Mouse (Mus musculus) monocyte, adult 5-6 weeks (primary cell): Measurements from ENCODE around the gene Pou5f1. TPM values are rescaled to one million over a fixed set of nuclear protein-coding genes. Genes with fewer than 3 reads are reported as not detected.
A peak's percentile ranks its signal among the peaks of the same experiment; 100 is the strongest.
"Not testable (repeated sequence)": the region's sequence is repeated elsewhere in the genome, so short reads cannot be mapped to it uniquely, and the experiment has no call there.

ENCODE experiments used
- ATAC-seq: fragments of 153-309, 156-312 bp; replicated peaks from 2 replicates; pipeline ENCODE4 v1.8.0; 2017; ENCODE audit warnings: mild to moderate bottlenecking; ENCODE audit not compliant: low TSS enrichment, insufficient number of reproducible peaks, severe bottlenecking, poor library complexity, low FRiP score
- total RNA-seq: library from RNA; stranded (forward); fragments of 200-1000, 200-491, 200-594 nt; gene quantifications from 3 replicates; pipeline ENCODE4 v1.2.3, GENCODE M21; 2017

Pou5f1 gene
- total RNA-seq = 0.58 TPM in 1 of 3 replicates, not detected in the others

GRCm38 (mm10) chr17:35505776-35506175 lies at the start of gene Pou5f1:
Gene Pou5f1 (plus strand): TSS chr17:35506018.
- no peak for ATAC-seq

GRCm38 (mm10) chr17:35458247-35458646 lies 47.6 kb upstream of the Pou5f1 start:
- not testable (repeated sequence) for ATAC-seq

- peak; percentile 86 for ATAC-seq
These were observed 45.1 kb upstream of the Pou5f1 start for GRCm38 (mm10) chr17:35460513-35461341.

GRCm38 (mm10) chr17:35465651-35466050 lies 40.2 kb upstream of the Pou5f1 start:
- ATAC-seq = not testable (repeated sequence)

GRCm38 (mm10) chr17:35468936-35469335 lies 36.9 kb upstream of the Pou5f1 start:
- not testable (repeated sequence) for ATAC-seq

- no peak for ATAC-seq
These were observed 35.7 kb upstream of the Pou5f1 start, which contains the start of gene H2-Q10 for GRCm38 (mm10) chr17:35469842-35470751. Gene H2-Q10 (plus strand): TSS chr17:35470089.

GRCm38 (mm10) chr17:35484066-35484465 lies 21.8 kb upstream of the Pou5f1 start:
- peak; percentile 68 for ATAC-seq

GRCm38 (mm10) chr17:35485702-35486101 lies 20.1 kb upstream of the Pou5f1 start:
- no peak for ATAC-seq

GRCm38 (mm10) chr17:35486726-35487125 lies 19.1 kb upstream of the Pou5f1 start:
- ATAC-seq = no peak

- ATAC-seq = 0 out of 2 replicates have a peak, but pooled peaks have one; percentile 29
These were observed 17.8 kb upstream of the Pou5f1 start for GRCm38 (mm10) chr17:35488041-35488440.

- no peak for ATAC-seq
These were observed 15.5 kb upstream of the Pou5f1 start for GRCm38 (mm10) chr17:35490320-35490719.

- no peak for ATAC-seq
These were observed 8.7 kb upstream of the Pou5f1 start for GRCm38 (mm10) chr17:35497124-35497523.

GRCm38 (mm10) chr17:35502226-35502625 lies 3.6 kb upstream of the Pou5f1 start:
- ATAC-seq = no peak

- no peak for ATAC-seq
These were observed 3.1 kb upstream of the Pou5f1 start for GRCm38 (mm10) chr17:35502762-35503161.

GRCm38 (mm10) chr17:35503849-35504248 lies 2.0 kb upstream of the Pou5f1 start:
- no peak for ATAC-seq

GRCm38 (mm10) chr17:35504628-35505481 lies 963 bp upstream of the Pou5f1 start:
- ATAC-seq = no peak

- ATAC-seq = no peak
These were observed 1.1 kb downstream of the Pou5f1 start for GRCm38 (mm10) chr17:35506881-35507280.

- ATAC-seq = no peak
These were observed 1.9 kb downstream of the Pou5f1 start for GRCm38 (mm10) chr17:35507556-35508260.
